Mouse (Mus musculus) MEL (cell line): ENCODE results near the gene Rxfp2. TPM values are rescaled to one million over a fixed set of nuclear protein-coding genes. Genes with fewer than 3 reads are reported as not detected.

ENCODE experiments used
- DNase-seq: peaks from one replicate; pipeline ENCODE4 v3.0.0; 2011; ENCODE audit warnings: low read depth, low spot score
- H3K27ac ChIP-seq: 2 replicates; pipeline ENCODE4 v1.5.1; 2012; ENCODE audit warnings: low read depth, mild to moderate bottlenecking, control low read depth, low read length, moderate library complexity; ENCODE audit not compliant: control insufficient read depth
- H3K27me3 ChIP-seq, 2 experiments: fragments of 150-350 bp in 1 of 2; sonication (generic) in 1 of 2; 2 replicates each; pipeline ENCODE4 v1.6.1; 2012; ENCODE audit warnings: low read length in 2 of 2, mild to moderate bottlenecking in 2 of 2, improper control_type of control experiment in 1 of 2, moderate library complexity in 1 of 2; ENCODE audit not compliant: insufficient read depth in 2 of 2, control insufficient read depth in 1 of 2
- H3K36me3 ChIP-seq, 2 experiments: 2 replicates each; pipeline ENCODE4 v1.6.1; 2012 to 2014; ENCODE audit warnings: low read length in 2 of 2, improper control_type of control experiment in 1 of 2, inconsistent platforms in 1 of 2, mild to moderate bottlenecking in 1 of 2; ENCODE audit not compliant: insufficient read depth in 2 of 2, control insufficient read depth in 1 of 2
- H3K4me1 ChIP-seq, 2 experiments: fragments of 150-350 bp in 1 of 2; sonication (generic) in 1 of 2; 2 replicates each; pipeline ENCODE4 v1.6.1; 2012; ENCODE audit warnings: low read length in 2 of 2, improper control_type of control experiment in 1 of 2, mild to moderate bottlenecking in 1 of 2; ENCODE audit not compliant: insufficient read depth in 2 of 2, control insufficient read depth in 1 of 2
- H3K4me3 ChIP-seq, 2 experiments: fragments of 150-350 bp in 1 of 2; sonication (generic) in 1 of 2; 2 replicates each; pipeline ENCODE4 v1.5.1; 2012; ENCODE audit warnings: low read depth in 2 of 2, low read length in 2 of 2, mild to moderate bottlenecking in 2 of 2, moderate library complexity in 2 of 2, control low read depth in 1 of 2, improper control_type of control experiment in 1 of 2; ENCODE audit not compliant: control insufficient read depth in 1 of 2, insufficient read depth in 1 of 2
- H3K79me2 ChIP-seq: 2 replicates; pipeline ENCODE4 v1.6.1; 2012; ENCODE audit warnings: mild to moderate bottlenecking, low read length, moderate library complexity; ENCODE audit not compliant: control insufficient read depth, poor library complexity, insufficient read depth
- H3K9ac ChIP-seq: 2 replicates; pipeline ENCODE4 v1.6.1; 2012; ENCODE audit warnings: low read depth, mild to moderate bottlenecking, control low read depth, low read length, moderate library complexity; ENCODE audit not compliant: control insufficient read depth, poor library complexity, severe bottlenecking
- H3K9me3 ChIP-seq: fragments of 150-350 bp; sonication (generic); replicated peaks from 2 replicates; pipeline ENCODE4 v1.6.1; 2012; ENCODE audit warnings: mild to moderate bottlenecking, low read length, improper control_type of control experiment, moderate library complexity; ENCODE audit not compliant: insufficient read depth
- CHD1 ChIP-seq: IDR thresholded peaks from 2 replicates; pipeline ENCODE4 v1.6.1; 2012; ENCODE audit warnings: low read depth, mild to moderate bottlenecking, inconsistent platforms, low read length, improper control_type of control experiment
- ELF1 ChIP-seq: IDR thresholded peaks from 2 replicates; pipeline ENCODE4 v1.6.1; 2014; ENCODE audit warnings: low read depth, mild to moderate bottlenecking, inconsistent platforms, low read length, improper control_type of control experiment, moderate library complexity
- ETS1 ChIP-seq: IDR thresholded peaks from 2 replicates; pipeline ENCODE4 v1.6.1; 2012; ENCODE audit warnings: low read depth, mild to moderate bottlenecking, inconsistent platforms, low read length, improper control_type of control experiment, moderate library complexity
- JUND ChIP-seq: IDR thresholded peaks from 2 replicates; pipeline ENCODE4 v1.6.1; 2011; ENCODE audit warnings: low read depth, mild to moderate bottlenecking, improper control_type of control experiment, low read length
- MAFK ChIP-seq: IDR thresholded peaks from 2 replicates; pipeline ENCODE4 v1.6.1; 2011; ENCODE audit warnings: low read depth, mild to moderate bottlenecking, low read length, improper control_type of control experiment, borderline replicate concordance
- MAZ ChIP-seq: IDR thresholded peaks from 2 replicates; pipeline ENCODE4 v1.6.1; 2012; ENCODE audit warnings: low read depth, mild to moderate bottlenecking, inconsistent platforms, low read length, improper control_type of control experiment
- MYB ChIP-seq: IDR thresholded peaks from 2 replicates; pipeline ENCODE4 v1.6.1; 2011; ENCODE audit warnings: mild to moderate bottlenecking, low read depth, low read length, improper control_type of control experiment
- MYC ChIP-seq: IDR thresholded peaks from 2 replicates; pipeline ENCODE4 v1.6.1; 2011; ENCODE audit warnings: low read depth, mild to moderate bottlenecking, low read length, improper control_type of control experiment, moderate library complexity
- NELFE ChIP-seq: IDR thresholded peaks from 2 replicates; pipeline ENCODE4 v1.6.1; 2011; ENCODE audit warnings: low read depth, low read length, improper control_type of control experiment
- POLR2A ChIP-seq, 2 experiments: IDR thresholded peaks; 2 replicates each; pipeline ENCODE4 v1.6.1; 2011 to 2012; ENCODE audit warnings: low read length in 2 of 2, mild to moderate bottlenecking in 2 of 2, control low read depth in 1 of 2, improper control_type of control experiment in 1 of 2, low read depth in 1 of 2, moderate library complexity in 1 of 2; ENCODE audit not compliant: control insufficient read depth in 1 of 2, insufficient read depth in 1 of 2, poor library complexity in 1 of 2
- POLR2AphosphoS2 ChIP-seq: IDR thresholded peaks from 2 replicates; pipeline ENCODE4 v1.6.1; 2011; ENCODE audit warnings: low read length, improper control_type of control experiment
- RAD21 ChIP-seq: IDR thresholded peaks from 2 replicates; pipeline ENCODE4 v1.6.1; 2011; ENCODE audit warnings: mild to moderate bottlenecking, low read depth, low read length, improper control_type of control experiment
- RCOR1 ChIP-seq: IDR thresholded peaks from 2 replicates; pipeline ENCODE4 v1.6.1; 2012; ENCODE audit warnings: low read depth, mild to moderate bottlenecking, inconsistent platforms, low read length, improper control_type of control experiment
- SIN3A ChIP-seq: IDR thresholded peaks from 2 replicates; pipeline ENCODE4 v1.6.1; 2012; ENCODE audit warnings: low read length, improper control_type of control experiment, inconsistent platforms
- TCF12 ChIP-seq: IDR thresholded peaks from 2 replicates; pipeline ENCODE4 v1.6.1; 2014; ENCODE audit warnings: low read depth, mild to moderate bottlenecking, inconsistent platforms, low read length, improper control_type of control experiment, moderate library complexity
- USF1 ChIP-seq: IDR thresholded peaks from 2 replicates; pipeline ENCODE4 v1.6.1; 2014; ENCODE audit warnings: low read depth, mild to moderate bottlenecking, inconsistent platforms, low read length, improper control_type of control experiment, moderate library complexity
- USF2 ChIP-seq, 2 experiments: IDR thresholded peaks; 2 replicates each; pipeline ENCODE4 v1.6.1; 2011 to 2012; ENCODE audit warnings: improper control_type of control experiment in 2 of 2, low read length in 2 of 2, borderline replicate concordance in 1 of 2, inconsistent platforms in 1 of 2, low read depth in 1 of 2, mild to moderate bottlenecking in 1 of 2; ENCODE audit not compliant: insufficient read depth in 1 of 2
- ZC3H11A ChIP-seq: IDR thresholded peaks from 2 replicates; pipeline ENCODE4 v1.6.1; 2012; ENCODE audit warnings: low read depth, mild to moderate bottlenecking, inconsistent platforms, low read length, improper control_type of control experiment
- ZMIZ1 ChIP-seq: IDR thresholded peaks from 2 replicates; pipeline ENCODE4 v1.6.1; 2012; ENCODE audit warnings: low read depth, mild to moderate bottlenecking, inconsistent platforms, low read length, improper control_type of control experiment, moderate library complexity
- polyA plus RNA-seq, 2 experiments: library from polyadenylated mRNA; stranded (reverse) in 1 of 2; unstranded in 1 of 2; fragments of >175 nt in 1 of 2; fragments of >200 nt in 1 of 2; gene quantifications; 2 replicates each; pipeline versions ENCODE4 v1.2.1 to v1.2.4; 2012; ENCODE audit warnings: low replicate concordance in 2 of 2, low read depth in 1 of 2; ENCODE audit not compliant: insufficient read length in 2 of 2, insufficient read depth in 1 of 2, missing spikeins in 1 of 2
- total RNA-seq: library from RNA; depleted of rRNA; stranded (reverse); fragments of 300-350 nt; gene quantifications from 2 replicates; pipeline ENCODE4 v1.2.3, GENCODE M21; 2012; rRNA removed

The Rxfp2 gene
- total and polyA plus RNA-seq, 3 experiments, result not detected

GRCm38 (mm10) chr5:150130144-150130543 lies 111.7 kb downstream of the Rxfp2 start:
- TF ChIP-seq USF2 (IDR thresholded peaks at IDR 0.05; ENCODE audit: borderline replicate concordance in 1 of 2, insufficient read depth in 1 of 2, low read depth in 1 of 2, low read length in 2 of 2) (no peak), MAZ (no peak), ELF1 (no peak), CHD1 (no peak), ZMIZ1 (no peak), NELFE (no peak), ZC3H11A (no peak), POLR2AphosphoS2 (no peak), POLR2A (IDR thresholded peaks at IDR 0.05; ENCODE audit: control insufficient read depth in 1 of 2, insufficient read depth in 1 of 2, low read depth in 1 of 2, low read length in 2 of 2, poor library complexity in 1 of 2) (no peak), RAD21 (no peak), TCF12 (no peak), ETS1 (no peak), USF1 (no peak), SIN3A (no peak), JUND (no peak)
- TF ChIP-seq, all 39 proteins: peak for 0
- Histone ChIP-seq H3K27ac (no peak overlapping the region), H3K9me3 (no peaks in the 10 kb centered on the region), H3K27me3 (no peaks in the 10 kb centered on the region), H3K79me2 (no peaks in the 10 kb centered on the region), H3K9ac (no peak overlapping the region), H3K4me3 (no peak overlapping the region), H3K36me3 (peaks cover 0 to 7% of the 10 kb centered on the region in 2 experiments; a peak in 2 of 4 replicates), H3K4me1 (peaks cover 0 to 8% of the 10 kb centered on the region in 2 experiments; a peak in 3 of 4 replicates)
- no peak for DNase-seq

DNA sequence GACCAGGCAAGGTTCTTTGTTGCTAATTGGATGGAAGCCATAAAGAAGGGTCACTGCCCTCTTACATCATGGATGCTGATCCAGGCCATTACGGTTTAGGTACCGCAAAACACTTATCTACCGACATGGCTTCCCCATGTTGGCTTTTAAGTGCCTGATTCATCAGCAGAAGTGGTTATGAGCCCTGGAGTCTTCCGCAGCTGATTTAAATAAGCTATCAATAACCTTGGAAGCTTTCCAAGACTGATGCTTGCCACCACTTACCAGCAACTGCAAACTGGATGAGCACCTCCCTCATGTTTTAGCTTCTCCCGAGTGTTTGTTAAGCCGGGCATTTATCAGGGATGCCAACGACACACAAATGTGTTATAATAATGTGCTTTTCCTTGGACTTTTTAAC lies 112.7 kb downstream of the Rxfp2 start:
- Histone ChIP-seq H3K4me3 (no peak overlapping the region), H3K4me1 (peaks cover 0 to 17% of the 10 kb centered on the region in 2 experiments; a peak in 3 of 4 replicates), H3K27me3 (no peaks in the 10 kb centered on the region), H3K9ac (no peak overlapping the region), H3K27ac (no peak overlapping the region), H3K79me2 (no peaks in the 10 kb centered on the region), H3K36me3 (peaks cover 0 to 16% of the 10 kb centered on the region in 2 experiments; a peak in 2 of 4 replicates), H3K9me3 (no peaks in the 10 kb centered on the region)
- no peak for DNase-seq
- TF ChIP-seq MYB (no peak), ELF1 (no peak), MAFK (no peak), RCOR1 (no peak), MYC (no peak)

Other genes with a start within 250 kb of the Rxfp2 start
- 2.3 TPM in 2 replicates for gene Fry, start 100.0 kb downstream of the Rxfp2 start, total RNA-seq
- gene Fry, start 100.0 kb downstream of the Rxfp2 start, polyA plus RNA-seq, result 1 to 10 TPM in 1 of 2 experiments, not detected in 1; 1.9 TPM